Mouse (Mus musculus): ENCODE results near the gene Cdh4.

Gene Cdh4

DNA sequence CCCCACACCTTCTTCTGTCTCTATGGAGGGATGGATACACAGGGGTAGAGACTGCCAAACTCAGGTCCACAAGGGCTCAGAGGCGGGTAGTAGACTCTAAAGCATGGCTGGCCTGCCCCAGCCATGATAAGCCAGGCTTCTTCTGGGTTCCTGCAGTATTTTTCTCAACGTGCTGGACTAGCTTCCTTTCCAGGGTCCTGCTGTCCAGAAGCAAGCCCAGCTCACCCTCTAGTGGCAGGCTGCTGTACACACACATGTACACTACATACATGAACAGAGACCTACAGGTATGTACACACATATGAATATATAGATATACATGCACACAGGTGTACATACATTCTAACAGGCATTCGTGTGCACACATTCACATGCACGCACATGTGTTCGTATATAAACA, 430.5 kb downstream of the Cdh4 start:
- DNase-seq = peak; percentile 27 to 38

DNA sequence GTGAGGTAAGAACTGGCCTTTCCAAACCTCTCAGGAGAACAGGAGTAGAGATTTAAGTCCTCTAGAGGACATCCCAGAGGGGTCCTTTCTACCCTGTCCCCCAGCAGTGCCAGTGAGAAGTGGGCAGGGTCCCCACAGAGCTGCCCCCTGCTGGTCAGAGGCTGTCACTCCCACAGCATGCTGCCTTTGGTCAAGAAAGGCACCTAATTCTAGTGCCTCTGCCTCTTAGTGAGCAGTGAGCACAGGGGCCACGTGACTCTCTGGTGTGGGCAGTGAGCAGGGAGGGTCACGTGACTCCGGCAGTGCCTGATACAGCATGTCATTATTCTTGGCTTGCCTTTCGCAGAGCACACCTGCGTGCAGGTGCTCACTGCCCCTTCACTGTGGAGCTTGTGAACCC, 431.1 kb downstream of the Cdh4 start:
- DNase-seq = peak; percentile 14 to 17

GRCm38 (mm10) chr2:179875147-179875546, 432.9 kb downstream of the Cdh4 start:
- peak; percentile 64 to 78 for DNase-seq

DNA sequence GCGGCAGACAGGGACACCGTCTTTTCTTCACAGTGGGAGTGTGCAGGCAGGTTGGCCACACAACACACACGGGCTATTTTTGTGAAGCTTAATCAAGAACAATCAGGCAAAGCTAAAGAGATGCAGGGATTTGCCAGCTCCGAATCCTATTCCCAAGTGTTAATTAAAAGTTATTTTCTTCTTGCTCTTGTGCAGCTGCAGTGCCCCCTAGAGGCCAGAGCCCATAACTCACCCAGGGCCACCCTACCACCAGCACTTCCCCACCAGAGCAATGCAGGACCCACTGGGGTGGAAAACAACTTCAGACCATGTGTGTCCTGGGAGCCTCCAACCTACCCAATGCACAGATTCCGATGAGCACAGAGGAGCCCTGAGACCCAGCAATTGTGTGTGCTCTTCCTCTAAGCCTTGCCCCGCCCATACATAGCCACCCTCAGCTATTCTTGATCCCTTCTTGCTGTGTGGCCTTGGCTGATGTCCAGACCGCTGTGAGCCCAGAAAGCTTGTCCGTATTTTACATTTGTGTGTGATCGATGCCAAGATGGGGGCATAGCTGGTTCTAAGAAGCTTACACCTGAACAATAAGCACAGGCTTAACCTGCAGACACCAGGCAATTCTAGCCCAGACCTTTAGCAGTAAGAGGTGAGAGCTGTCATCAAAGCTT, 435.5 kb downstream of the Cdh4 start:
- DNase-seq = peak; percentile 39 to 63

DNA sequence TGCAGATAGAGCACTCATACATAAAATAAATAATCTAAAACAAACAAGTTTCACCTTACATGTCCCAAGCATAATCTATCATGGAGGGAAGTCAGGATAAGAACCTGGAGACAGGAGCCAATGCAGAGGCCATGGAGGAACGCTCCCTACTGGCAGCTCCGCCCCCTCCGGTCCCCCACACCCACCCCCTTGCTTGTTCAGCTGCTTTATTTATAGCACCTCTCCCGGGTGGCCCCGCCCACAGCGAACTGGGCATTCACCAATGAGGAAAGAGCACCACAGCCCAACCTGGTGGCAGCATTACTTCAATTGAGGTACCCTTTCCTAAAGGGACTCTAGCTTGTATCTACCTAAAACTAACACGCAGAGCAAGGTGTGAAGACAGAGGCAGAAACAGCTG, 442.3 kb downstream of the Cdh4 start:
- no peak for DNase-seq

DNA sequence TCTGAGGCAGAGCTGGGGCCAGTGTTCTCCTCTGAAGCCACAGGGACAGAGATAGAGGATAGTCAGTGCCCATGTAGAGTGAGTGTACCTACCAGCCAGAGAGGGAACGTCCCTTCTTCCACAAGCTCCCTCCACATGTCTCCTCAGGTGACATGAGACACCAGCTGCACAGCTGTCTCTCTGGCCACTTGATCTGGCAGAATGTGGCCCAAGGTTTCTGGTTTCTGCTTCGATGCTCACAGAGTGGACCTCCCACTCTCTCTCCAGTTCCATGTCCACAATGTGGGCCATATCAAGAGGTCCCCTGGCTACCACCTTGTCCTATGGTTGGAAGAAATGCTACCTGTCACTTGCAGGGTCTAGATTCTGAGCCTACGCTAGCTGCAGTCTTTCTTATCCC, 448.8 kb downstream of the Cdh4 start:
- DNase-seq = no peak

DNA sequence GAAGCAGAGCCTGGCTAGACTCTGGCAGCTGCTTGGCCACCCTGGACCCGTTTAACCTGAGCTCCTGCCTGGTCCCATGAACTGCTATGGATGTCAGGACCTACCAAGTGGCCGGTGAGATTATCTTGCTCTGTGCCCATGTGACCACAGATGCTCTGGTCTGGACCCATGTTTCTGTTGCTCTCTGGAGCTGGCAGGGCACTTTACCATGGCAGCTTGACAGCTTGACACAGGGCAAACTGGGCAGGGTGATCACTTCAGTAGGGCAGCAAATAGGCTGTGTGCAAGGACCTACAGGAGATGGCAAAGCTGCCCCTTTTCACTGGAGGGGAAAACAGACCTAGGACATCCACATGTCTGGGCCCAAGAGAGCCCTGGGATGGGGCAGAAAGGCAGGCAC, 454.7 kb downstream of the Cdh4 start:
- no peak for DNase-seq

GRCm38 (mm10) chr2:179912911-179913310, 470.7 kb downstream of the Cdh4 start:
- no peak for DNase-seq

GRCm38 (mm10) chr2:179913349-179913748, 471.1 kb downstream of the Cdh4 start:
- no peak for DNase-seq

- peak in 1 of 2 experiments; percentile 34 for DNase-seq
Observed at GRCm38 (mm10) chr2:179914246-179914645, 472.0 kb downstream of the Cdh4 start.

DNA sequence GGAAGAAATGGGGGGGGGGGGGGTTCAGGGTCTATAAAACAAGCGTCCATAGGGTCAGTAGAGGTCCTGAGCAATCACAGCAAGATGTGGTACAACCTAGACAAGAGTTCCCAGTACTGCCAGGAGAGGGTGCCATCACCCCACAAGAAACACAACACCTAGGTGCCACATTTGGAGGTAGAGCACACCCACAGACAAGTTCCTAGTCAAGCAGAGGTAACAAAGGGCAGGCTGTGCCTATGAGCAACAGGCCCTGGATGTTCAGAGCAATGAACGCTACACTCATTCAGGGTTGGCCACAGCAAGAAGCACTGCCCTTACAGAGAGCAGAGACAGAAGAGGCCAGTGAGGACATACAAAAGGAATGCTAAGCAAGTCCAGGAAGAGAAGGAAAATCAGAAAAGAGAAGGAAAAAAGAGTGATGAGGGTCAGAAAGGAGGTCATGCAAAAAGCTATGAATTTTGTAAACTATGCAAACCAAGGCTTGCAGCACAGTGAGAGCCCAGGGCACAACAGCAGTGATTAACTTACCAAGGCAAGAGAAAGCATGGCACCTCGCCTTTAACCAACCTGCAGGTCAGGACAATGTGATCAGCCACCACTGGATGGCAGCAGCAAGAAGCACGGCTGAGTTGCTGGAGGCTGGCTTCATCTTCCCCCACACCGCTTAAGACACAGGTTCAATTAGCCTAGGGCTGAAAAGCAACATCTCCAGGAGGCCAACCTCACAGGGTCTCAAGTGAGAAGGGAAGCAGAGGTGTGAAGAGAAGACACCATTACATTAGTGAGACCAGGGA, 474.8 kb downstream of the Cdh4 start:
- DNase-seq = peak; percentile 81 to 85

GRCm38 (mm10) chr2:179920042-179920441, 477.8 kb downstream of the Cdh4 start:
- peak in 1 of 2 experiments; percentile 22 for DNase-seq

- DNase-seq = peak in 1 of 2 experiments; percentile 20
Observed at GRCm38 (mm10) chr2:179921021-179921653, 478.9 kb downstream of the Cdh4 start.

DNA sequence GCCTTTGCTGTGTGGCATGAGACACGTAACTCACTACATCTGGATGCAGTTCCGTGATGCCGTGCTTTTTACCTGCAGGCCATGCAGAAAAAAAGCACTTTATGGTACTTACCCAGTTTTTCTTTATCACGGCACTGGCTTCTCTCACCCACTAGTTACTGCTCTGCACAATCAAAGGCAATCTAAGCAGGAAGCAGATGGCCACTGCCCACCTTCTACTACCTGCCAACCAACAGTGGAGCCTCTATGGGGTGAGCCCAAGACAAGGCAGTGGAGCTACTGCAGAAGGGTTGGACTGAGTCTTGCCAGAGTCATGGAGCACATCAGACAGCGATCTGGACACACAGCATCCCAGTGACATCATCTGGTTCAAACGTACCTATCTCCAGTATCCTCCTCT, 481.8 kb downstream of the Cdh4 start:
- DNase-seq = no peak

GRCm38 (mm10) chr2:179929166-179929565, 486.9 kb downstream of the Cdh4 start:
- no peak for DNase-seq

DNA sequence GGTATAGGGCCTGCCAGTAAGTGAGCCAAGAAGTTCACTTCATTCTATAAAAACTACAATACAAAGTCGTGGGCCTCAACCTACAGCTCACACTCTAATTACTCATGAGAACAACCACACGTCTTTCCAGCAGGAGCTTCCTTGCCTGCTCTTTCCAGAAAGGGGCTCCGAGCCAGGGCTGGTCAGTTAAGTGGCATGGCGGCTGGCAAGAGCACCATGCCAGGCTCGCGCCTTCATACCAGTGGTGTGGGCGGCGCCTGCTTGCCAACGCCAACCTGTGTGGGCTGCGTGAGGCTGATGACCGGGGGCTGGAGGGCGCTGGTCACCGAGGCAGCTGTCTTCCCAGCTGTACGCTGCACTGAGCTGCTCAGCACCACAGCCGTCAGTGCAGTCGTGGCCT, 489.5 kb downstream of the Cdh4 start:
- peak; percentile 35 to 38 for DNase-seq

DNA sequence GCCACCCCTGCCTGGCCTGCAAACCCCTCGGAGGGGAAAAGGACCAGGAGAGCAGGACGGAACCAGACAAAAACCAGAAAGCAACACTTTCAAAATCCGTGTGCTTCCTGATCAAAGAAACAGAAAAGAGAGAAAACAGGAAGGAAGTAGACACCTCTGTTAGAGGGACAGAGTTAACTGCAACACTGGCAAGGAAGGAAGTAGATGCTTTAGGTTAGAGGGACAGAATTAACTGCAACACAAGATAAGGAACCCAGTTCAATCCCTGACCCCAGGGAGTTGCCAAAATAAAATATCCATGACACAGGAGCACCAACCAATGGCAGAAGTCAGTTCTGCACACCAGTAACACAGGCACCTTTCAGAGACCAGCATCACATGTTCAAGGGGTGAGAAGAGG, 491.9 kb downstream of the Cdh4 start:
- no peak for DNase-seq

DNA sequence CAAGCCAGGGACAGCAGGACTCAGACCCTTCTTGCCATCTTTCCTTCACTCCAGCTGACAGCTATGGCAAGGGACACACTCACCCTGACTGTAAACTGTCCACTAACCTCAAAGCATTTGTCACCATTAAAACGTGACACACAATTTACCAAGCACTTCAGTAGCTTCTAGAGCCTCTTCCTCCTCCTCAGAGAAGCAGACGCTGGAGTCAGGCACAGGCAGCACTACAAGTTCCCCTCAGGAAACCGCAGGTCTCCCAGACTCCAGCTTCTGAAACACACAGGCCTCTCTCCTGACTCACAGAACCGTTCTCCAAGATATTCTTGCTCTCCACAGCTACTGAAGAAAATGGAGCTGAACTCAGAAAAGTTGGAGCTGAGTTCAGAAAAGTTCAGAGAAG, 494.9 kb downstream of the Cdh4 start:
- DNase-seq = no peak

- no peak for DNase-seq
Observed at GRCm38 (mm10) chr2:179941696-179942095, 499.5 kb downstream of the Cdh4 start.

DNA sequence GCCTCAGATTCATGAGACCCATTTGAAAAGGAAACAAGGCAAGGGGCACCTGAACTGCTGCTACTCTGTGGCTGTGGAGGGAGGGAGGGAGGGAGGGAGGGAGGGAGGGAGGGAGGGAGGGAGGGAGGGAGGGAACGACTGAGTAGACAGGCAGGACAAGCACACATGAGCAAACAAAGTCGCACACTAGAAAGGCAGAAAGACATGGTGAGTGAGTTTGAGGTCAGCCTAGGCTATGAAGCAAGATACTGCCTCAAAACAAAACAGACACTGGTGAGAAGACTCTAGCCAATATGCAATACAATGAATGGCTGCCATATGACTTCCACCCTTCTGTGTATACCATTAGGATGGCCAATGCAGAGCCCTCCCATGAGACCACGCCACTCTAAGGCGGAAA, 502.8 kb downstream of the Cdh4 start:
- DNase-seq = no peak

DNA sequence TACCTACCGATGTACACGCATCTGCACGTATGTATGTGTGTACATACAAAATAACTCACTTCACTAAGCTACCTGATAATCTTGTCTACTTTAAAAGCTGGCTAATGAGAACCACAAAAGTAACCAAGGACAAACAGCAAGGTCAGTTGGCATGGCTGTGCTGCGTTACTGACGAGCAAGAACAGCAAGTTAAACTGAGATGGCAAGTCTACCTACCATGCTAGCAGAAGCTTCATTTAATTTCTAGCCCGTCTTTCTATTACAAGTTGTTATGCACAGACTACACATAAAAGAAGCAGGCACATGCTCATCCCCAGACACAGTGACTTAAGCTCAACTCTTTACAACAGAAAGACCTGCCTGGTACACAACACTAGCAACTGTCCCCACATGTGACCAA, 504.3 kb downstream of the Cdh4 start:
- no peak for DNase-seq

DNA sequence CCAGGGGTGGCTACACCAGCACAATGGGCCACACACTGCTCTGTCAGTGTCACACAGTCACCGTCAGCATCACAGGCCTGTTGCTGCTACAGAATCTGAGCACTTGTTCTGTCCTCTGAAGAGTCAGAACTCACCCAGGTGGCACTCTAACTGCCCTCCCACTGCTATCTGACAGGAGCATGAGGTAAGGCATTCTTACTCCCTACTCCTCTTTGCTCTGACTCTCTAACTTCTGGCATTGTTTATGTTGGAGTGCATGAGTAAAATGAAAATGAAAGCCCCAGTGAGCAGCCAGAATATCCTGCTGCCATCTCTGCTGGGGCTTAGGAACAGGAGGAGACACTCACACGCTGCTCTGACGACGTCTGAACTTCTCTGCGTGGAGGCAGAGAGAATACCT, 505.4 kb downstream of the Cdh4 start:
- no peak for DNase-seq

GRCm38 (mm10) chr2:179948820-179949219, 506.6 kb downstream of the Cdh4 start:
- no peak for DNase-seq
